Mouse (Mus musculus) embryonic fibroblast, embryonic 13.5 days (primary cell): ENCODE data around the gene Il31ra.

ENCODE experiments used
- CTCF ChIP-seq: IDR thresholded peaks from 2 replicates; pipeline ENCODE4 v1.5.1; 2011; ENCODE audit warnings: mild to moderate bottlenecking, control low read depth, low read length, moderate library complexity, borderline replicate concordance; ENCODE audit not compliant: insufficient read depth
- POLR2A ChIP-seq: IDR thresholded peaks from 2 replicates; pipeline ENCODE4 v1.6.1; 2011; ENCODE audit warnings: low read depth, mild to moderate bottlenecking, control low read depth, low read length, moderate library complexity

DNA sequence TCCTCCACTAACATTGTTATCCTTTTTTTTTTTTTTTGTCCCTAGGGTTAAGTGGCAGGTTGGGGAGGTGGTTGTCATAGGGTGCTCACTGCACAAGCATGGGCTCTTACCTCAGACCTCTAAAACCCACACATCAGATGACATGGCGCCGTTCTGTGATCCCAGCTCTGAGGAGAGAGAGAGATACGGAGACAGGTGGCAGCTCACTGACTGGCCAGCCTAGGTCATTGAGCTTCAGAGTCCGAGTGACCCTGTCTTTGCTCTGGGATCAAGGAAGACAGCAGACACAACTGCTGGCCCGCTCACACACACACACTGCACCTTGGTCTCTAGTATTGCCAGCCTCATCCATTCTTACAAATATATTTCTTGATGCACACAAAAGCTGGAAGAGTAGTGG lies 111.6 kb downstream of the Il31ra start:
- no peak for TF ChIP-seq CTCF
- TF ChIP-seq POLR2A: no peak
